Mouse (Mus musculus) hindbrain, postnatal 0 days (tissue): ENCODE measurements at regions not wholly inside any gene's neighbourhood (a gene's known extent, or its start where the extent isn't known, plus 50 kb on each side); places are given as distances from the start of the nearest gene placed in this dataset.
"Not testable (repeated sequence)": the region's sequence is repeated elsewhere in the genome, so short reads cannot be mapped to it uniquely, and the experiment has no call there.

ENCODE experiments used
- ATAC-seq: fragments of 200-750 bp; cut with Nextera tagmentation; 2 replicates; pipeline ENCODE4 v1.8.0; 2017; ENCODE audit warnings: mild to moderate bottlenecking, moderate TSS enrichment, moderate library complexity
- DNase-seq: peaks from one replicate; pipeline ENCODE4 v3.0.0-alpha.2; 2015; ENCODE audit warnings: low spot score
- H3K27ac ChIP-seq: fragments of 300-500 bp; sonication (generic); 2 replicates; pipeline ENCODE4 v1.5.1; 2014; ENCODE audit warnings: mild to moderate bottlenecking
- H3K27me3 ChIP-seq: fragments of 300-500 bp; sonication (generic); 2 replicates; pipeline ENCODE4 v1.6.1; 2014; ENCODE audit warnings: low read length, mixed read lengths; ENCODE audit not compliant: insufficient read depth
- H3K36me3 ChIP-seq: fragments of 300-500 bp; sonication (generic); 2 replicates; pipeline ENCODE4 v1.6.1; 2014; ENCODE audit warnings: low read length, mixed read lengths; ENCODE audit not compliant: insufficient read depth
- H3K4me1 ChIP-seq: fragments of 300-500 bp; sonication (generic); 2 replicates; pipeline ENCODE4 v1.6.1; 2014; ENCODE audit warnings: antibody characterized with exemption, low read length, mixed read lengths; ENCODE audit not compliant: insufficient read depth
- H3K4me2 ChIP-seq: fragments of 300-500 bp; sonication (generic); 2 replicates; pipeline ENCODE4 v1.6.1; 2014; ENCODE audit warnings: low read depth, mild to moderate bottlenecking, low read length, moderate library complexity, mixed read lengths
- H3K4me3 ChIP-seq: fragments of 300-500 bp; sonication (generic); 2 replicates; pipeline ENCODE4 v1.5.1; 2014; ENCODE audit warnings: low read length
- H3K9ac ChIP-seq: fragments of 300-500 bp; sonication (generic); replicated peaks from 2 replicates; pipeline ENCODE4 v1.6.1; 2014; ENCODE audit warnings: mild to moderate bottlenecking, low read length, moderate library complexity, mixed read lengths
- H3K9me3 ChIP-seq: fragments of 300-500 bp; sonication (generic); 2 replicates; pipeline ENCODE4 v1.6.1; 2016; ENCODE audit warnings: low read length, mixed read lengths
- CTCF ChIP-seq: IDR thresholded peaks from 2 replicates; pipeline ENCODE4 v1.5.1; 2016; ENCODE audit warnings: antibody characterized with exemption, control low read depth, low read depth
- WGBS: fragments of 180-500 bp; shearing (Covaris S2); extraction: QIAGEN DNeasy Blood & Tissue Kit; methylation state at CpG from one replicate; pipeline ENCODE4 v1.1.7; 2014; 5-methylcytosine and 5-hydroxymethylcytosine counted together

DNA sequence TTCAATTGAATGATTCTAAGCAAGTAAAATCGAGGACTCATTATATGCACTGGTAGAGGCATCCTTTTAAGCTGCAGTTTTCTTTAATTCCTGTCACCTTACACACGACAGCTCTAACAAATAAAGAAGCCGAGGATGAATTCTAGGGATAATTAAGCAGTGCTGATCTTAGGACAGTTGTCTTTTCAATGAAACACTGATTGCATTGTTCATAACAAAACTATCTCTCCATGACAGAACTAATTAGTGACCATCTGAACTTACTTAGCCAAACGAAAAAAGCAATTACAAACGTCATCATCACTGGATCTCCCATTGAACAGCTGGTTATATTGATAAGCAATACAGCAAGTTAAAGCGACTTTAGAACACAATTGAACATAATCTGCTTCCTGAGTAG lies 1579.7 kb upstream of the G6pd2 start:
- no peak for DNase-seq
- WGBS: 33% methylated on average over 6 of the region's 6 CpGs
- Histone ChIP-seq H3K27ac (no peak overlapping the region), H3K4me2 (no peak overlapping the region), H3K36me3 (no peaks in the 10 kb centered on the region), H3K4me3 (no peak overlapping the region), H3K9ac (no peak overlapping the region), H3K27me3 (no peaks in the 10 kb centered on the region), H3K9me3 (no peaks in the 10 kb centered on the region), H3K4me1 (no peaks in the 10 kb centered on the region)
- no peak for ATAC-seq
- TF ChIP-seq CTCF: no peak

DNA sequence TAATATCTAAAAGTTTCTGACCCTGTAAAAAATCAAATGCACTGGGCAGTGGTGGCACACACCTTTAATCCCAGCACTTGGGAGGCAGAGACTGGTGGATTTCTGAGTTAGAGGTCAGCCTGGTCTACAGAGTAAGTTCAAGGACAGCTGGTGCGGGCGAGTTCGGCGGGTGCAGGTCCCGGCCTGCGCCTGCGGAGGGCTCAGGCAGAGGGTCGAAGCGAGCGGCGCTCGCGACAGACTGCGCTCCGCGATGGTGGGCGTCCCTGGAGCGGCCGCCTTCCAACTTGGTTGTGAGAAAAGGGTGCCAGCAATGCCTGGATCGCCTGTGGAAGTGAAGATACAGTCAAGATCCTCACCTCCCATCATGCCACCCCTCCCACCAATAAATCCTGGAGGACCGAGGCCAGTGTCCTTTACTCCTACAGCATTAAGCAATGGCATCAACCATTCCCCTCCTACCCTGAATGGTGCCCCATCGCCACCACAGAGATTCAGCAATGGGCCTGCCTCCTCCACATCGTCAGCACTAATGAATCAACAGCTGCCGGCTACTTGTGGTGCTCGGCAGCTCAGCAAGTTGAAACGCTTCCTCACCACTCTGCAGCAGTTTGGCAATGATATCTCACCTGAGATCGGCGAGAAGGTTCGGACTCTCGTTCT lies 1577.3 kb upstream of the G6pd2 start:
- ATAC-seq: peak; percentile 64; the same call in 1 of the 2 replicates
- H3K27ac ChIP-seq, H3K36me3 ChIP-seq, H3K4me2 ChIP-seq, H3K4me3 ChIP-seq, H3K9me3 ChIP-seq, DNase-seq, H3K4me1 ChIP-seq, H3K9ac ChIP-seq, H3K27me3 ChIP-seq: not testable (repeated sequence)
- WGBS: 11% methylated on average over 30 of the region's 30 CpGs

DNA sequence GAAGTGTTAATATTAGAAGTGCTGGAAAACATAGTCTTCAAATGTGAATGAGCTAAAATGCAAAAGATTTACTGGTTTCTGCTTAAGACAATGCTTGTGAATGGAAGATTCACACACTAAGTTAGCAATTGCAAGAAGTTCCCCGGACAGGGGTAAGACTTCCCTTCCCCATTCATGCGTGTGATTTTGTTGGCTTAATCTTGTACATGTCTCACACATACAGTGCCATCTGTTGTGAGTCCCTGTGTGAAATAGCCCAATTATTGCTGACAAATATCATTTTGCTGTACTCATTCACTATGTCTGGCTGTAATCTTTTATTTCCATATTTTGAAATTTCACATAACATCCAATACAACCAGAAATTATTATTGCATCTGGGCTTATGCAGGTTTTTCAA lies 1564.4 kb upstream of the G6pd2 start:
- no peak for TF ChIP-seq CTCF
- Histone ChIP-seq H3K27ac (no peak overlapping the region), H3K36me3 (no peaks in the 10 kb centered on the region), H3K4me3 (no peak overlapping the region), H3K4me1 (no peaks in the 10 kb centered on the region), H3K4me2 (no peak overlapping the region), H3K27me3 (no peaks in the 10 kb centered on the region), H3K9me3 (no peaks in the 10 kb centered on the region), H3K9ac (no peak overlapping the region)
- WGBS: 51% methylated on average over 2 of the region's 2 CpGs
- DNase-seq (peak; percentile 59), ATAC-seq (no peak)

DNA sequence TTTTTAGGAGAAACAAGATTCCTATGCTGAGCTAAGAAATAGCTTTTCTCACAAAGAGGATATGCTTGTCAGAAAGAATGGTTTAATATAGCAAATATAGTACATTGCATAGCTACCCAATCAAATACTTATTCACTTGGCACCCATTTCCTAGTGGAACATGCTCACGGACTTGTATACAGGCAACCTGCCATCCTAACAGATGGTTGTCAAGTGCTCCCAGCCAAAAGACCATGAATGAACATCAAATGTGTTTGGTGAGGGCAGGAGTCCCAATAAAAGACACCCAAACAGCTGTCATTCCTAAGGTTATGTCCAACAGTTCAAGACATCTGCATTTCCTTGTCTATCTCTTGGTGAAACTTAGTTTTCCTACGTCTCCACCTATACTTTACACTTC lies 1531.9 kb upstream of the G6pd2 start:
- 60% methylated on average over 2 of the region's 2 CpGs for WGBS
- H3K36me3 ChIP-seq: no peaks in the 10 kb centered on the region
- H3K9me3 ChIP-seq: no peaks in the 10 kb centered on the region
- no peak overlapping the region for H3K4me2 ChIP-seq
- H3K27ac ChIP-seq: no peak overlapping the region
- TF ChIP-seq CTCF: no peak
- H3K9ac ChIP-seq: no peak overlapping the region
- H3K4me3 ChIP-seq: no peak overlapping the region
- ATAC-seq (peak; percentile 79), DNase-seq (peak; percentile 62)
- no peaks in the 10 kb centered on the region for H3K27me3 ChIP-seq
- H3K4me1 ChIP-seq: no peaks in the 10 kb centered on the region
